Mouse (Mus musculus) cerebellum, adult (tissue): ENCODE results near the gene Stk10.

Experiments
- ATAC-seq: cut with Nextera tagmentation; 2 replicates; pipeline ENCODE4 v1.9.2; 2017; ENCODE audit warnings: mild to moderate bottlenecking, moderate library complexity, mixed read lengths; ENCODE audit not compliant: insufficient number of reproducible peaks, low FRiP score, low TSS enrichment

Stk10 gene

GRCm38 (mm10) chr11:32566184-32566583, 33.1 kb downstream of the Stk10 start:
- no peak for ATAC-seq

DNA sequence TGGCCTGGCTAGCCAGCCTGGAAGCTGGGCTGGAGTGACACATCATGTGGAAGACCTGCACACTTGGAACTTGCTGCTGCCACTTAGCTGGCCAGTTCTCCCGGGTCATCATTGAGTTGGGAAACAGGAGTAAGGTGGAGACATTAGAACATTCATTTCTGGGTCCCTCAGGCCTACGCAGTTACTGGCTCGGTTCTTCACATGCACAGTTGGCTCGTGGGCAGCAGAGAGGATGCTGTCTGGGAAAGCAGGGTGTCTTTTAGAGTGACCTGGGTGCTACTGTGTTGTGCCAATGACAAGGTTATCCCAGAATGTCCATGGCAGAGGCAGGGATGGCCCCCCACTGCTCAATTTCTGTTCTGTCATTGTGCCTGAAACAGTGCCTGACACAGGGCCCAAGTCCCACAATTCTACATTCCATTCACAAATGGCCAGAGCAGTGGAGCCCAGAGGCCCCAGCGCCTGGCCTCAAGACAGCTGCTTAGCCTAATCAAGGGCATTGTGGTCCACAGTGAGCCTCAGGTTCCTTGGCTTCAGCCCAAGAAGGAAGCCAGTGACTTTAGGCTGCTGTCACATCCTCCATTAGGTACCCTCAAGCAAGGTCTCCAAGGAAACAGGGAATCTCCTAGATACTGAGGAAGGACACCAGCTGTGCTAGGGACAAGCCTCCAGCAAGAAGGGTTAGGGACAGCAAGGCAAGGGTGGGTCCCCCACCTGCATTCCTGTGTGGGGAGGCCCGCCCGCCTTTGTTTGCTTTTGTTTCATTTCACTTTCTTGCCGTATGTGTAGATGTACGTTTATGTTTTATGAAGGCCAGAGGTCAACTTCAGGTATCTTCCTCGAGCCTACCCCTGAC, 34.1 kb downstream of the Stk10 start:
- no peak for ATAC-seq

GRCm38 (mm10) chr11:32568060-32568459, 35.0 kb downstream of the Stk10 start:
- ATAC-seq, result no peak

DNA sequence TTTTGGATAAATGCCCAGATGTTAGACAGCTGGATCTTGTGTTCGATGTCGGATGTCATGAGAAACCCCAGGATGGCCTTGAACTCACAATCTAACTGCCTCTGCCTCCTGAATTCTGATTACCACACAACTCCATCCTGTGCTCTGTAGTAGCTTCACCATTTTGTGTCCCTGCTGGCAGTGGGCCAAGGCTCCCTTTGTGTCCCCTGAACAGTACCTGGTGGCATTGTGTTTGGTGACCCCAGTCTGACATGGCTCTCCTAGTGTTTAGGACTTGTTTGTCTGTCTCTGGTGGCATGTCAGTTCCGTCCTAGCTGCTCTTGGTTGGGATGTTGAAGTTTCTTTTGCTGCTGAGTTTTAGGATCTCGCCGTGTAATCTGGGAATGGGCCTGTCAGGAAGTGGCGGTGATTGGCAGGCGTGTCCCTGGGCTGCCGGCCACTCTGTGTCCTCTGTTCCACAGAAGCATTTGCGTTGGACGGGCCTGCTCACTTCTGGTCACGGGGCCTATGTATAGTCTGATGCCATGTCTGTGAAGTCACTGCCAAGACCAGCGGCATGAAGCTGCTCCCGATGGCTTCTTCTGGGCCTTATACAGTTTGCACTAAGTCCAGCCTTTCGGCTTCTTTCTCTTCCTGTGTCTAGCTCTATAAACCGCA, 35.7 kb downstream of the Stk10 start:
- ATAC-seq, result no peak

DNA sequence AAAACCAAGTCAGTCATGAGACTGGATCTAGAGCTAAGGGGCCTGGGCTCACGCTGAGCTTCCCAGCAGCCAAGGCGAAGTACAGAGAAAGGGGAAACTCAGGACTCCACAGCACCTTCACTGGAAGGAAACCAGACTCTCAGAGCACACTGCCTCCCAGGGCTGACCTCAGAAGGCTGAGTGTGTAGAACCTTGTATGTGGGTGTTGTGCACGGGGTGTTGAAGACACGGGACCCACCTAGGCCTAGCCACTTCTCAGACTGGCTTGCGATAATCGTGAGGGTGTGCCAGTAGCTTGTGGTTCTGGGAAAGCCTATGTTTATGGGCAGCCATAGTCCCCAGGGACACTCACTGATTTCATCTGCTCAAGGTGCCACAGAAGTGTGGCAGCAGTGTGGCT, 38.0 kb downstream of the Stk10 start:
- no peak for ATAC-seq

DNA sequence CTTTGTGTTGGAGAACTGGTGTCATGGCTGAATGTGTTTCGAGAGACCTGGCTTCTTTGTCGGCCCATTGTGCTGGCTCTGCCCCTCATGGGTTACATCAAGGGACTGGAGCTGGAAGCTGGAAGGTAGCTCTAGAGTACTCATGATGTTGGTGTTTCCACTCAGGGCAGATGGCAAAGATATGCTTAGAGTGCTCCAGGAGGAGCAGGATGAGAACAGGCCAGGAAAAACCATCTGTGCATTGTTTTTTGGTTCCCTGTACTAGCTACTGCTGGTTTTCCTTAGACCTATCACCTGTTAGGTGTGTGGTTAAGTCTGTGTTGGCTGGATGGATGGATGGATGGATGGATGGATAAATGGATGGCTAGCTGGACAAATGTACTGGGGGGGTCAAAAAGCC, 40.6 kb downstream of the Stk10 start:
- peak; percentile 56 for ATAC-seq

DNA sequence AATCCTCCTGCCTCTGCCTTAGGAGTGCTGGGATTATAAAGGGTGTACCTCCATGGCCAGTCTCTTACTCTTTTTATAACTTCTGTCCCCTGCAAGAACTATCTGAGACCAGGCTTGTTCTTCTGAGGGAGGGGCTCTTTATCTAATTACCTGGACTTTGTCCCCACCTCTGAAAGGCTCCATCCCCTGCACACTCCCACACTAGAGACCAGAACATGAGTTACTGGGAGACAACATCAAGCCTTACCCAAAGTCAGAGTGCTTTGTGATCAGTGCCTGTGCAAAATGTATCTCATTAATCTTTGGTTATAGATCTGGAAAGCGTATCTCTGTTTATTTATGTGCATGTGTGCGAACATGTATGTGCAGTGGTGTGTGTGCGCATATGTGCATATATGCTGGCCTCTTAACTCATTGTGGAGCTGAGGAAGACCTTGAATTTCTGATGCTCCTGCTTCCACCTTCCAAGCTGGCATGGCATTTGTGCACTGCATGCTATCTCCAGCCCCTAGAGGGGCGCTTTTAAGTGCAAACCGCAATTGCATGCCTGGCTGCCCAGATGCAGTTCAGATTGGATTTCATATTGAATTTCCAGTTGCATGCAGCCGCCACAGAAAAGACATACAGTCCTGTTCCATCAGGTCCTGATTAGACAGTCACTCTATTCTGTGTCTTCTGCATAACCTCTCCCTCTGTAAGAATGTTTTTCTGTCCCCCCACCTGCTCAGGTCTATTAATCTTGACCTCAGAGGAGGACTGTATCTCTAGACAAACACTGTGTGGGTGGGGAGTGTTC, 43.1 kb downstream of the Stk10 start:
- no peak for ATAC-seq

DNA sequence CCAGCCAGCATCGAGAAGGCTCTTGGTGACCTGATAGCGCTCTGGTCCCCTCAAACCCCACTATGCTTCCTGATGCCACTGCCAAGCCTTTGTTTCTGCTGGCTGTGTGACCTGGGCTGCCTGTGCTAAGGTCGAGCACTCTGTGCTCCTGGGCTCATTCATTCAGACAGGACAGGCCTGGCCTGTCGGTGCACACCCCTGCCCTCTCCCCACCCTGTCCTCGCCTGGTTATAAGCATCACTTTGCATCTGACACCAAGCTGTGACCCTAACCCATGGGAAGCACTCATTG, 43.6 kb downstream of the Stk10 start:
- no peak for ATAC-seq

- ATAC-seq, result no peak
These were observed 47.3 kb downstream of the Stk10 start for GRCm38 (mm10) chr11:32580305-32580947.

- ATAC-seq, result no peak
These were observed 47.9 kb downstream of the Stk10 start for GRCm38 (mm10) chr11:32581031-32581430.

GRCm38 (mm10) chr11:32582813-32583212, 49.7 kb downstream of the Stk10 start:
- ATAC-seq, result no peak

- ATAC-seq, result no peak
These were observed 52.9 kb downstream of the Stk10 start for GRCm38 (mm10) chr11:32585996-32586395.

DNA sequence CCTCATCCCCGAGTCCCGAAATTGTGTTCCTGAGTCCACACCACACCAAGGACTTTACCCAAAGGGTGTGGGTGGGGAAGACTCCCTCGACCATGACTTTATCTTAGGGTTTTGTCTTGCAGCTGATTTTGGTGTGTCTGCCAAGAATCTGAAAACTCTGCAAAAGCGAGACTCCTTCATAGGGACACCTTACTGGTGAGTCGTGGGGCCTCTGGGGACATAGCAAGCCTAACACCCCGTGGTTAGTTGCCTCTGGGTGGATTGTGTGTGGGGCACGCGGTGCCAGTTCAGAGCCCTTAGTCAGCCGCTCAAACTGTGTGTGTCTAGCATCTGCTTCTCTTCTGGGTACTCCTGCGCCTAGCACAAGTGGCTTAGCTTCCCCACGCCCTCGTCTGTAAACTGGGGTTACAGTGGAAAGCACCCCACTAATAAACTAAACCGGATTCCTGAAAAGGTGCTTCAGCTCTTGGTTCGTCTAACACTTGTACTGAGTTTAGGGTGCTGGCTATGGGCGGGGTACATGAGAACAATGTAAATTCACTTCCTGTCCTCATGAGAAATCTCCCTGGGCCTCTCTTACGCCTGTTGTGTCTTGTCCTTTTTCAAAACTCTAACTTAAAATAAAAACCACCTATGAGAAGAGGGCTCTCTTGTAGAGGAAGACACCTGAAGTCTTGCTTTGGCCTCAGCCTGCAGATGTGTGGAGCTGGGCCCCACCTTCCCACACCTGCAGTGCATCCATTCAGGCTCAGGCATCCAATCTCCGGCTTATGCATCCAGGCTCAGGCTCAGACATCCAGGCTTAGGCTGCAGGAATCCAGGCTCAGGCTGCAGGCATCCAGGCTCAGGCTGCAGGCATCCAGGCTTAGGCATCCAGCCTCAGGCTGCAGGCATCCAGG, 54.3 kb downstream of the Stk10 start:
- ATAC-seq, result no peak

- ATAC-seq, result no peak
These were observed 55.2 kb downstream of the Stk10 start for GRCm38 (mm10) chr11:32588090-32588891.

- no peak for ATAC-seq
These were observed 55.7 kb downstream of the Stk10 start for GRCm38 (mm10) chr11:32588892-32589172.

GRCm38 (mm10) chr11:32589201-32589600, 56.1 kb downstream of the Stk10 start:
- no peak for ATAC-seq

DNA sequence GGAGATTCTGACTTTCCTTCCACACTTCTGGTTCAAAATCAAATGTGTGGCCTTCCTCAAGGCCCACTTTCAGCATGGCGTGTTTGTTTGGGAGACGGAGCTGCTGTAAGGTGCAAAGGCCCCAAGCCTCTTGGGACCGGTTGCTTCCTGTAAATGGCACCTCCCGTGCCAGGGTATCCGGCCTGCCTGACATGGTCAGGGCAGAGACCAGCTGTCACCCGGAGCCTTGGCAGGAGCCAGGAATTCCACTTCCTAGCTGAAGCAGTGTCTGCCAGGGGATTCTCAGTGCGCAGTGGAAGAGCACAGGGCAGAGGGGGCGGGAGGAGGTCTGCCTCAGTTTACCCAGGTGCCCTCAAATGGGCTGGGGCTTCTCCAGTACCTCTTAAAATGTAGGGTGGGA, 56.7 kb downstream of the Stk10 start:
- peak; percentile 3; the same call in 1 of the 2 replicates for ATAC-seq

- no peak for ATAC-seq
These were observed 57.1 kb downstream of the Stk10 start for GRCm38 (mm10) chr11:32590205-32590604.
